Mouse (Mus musculus): ENCODE data around the gene Podn.

DNA sequence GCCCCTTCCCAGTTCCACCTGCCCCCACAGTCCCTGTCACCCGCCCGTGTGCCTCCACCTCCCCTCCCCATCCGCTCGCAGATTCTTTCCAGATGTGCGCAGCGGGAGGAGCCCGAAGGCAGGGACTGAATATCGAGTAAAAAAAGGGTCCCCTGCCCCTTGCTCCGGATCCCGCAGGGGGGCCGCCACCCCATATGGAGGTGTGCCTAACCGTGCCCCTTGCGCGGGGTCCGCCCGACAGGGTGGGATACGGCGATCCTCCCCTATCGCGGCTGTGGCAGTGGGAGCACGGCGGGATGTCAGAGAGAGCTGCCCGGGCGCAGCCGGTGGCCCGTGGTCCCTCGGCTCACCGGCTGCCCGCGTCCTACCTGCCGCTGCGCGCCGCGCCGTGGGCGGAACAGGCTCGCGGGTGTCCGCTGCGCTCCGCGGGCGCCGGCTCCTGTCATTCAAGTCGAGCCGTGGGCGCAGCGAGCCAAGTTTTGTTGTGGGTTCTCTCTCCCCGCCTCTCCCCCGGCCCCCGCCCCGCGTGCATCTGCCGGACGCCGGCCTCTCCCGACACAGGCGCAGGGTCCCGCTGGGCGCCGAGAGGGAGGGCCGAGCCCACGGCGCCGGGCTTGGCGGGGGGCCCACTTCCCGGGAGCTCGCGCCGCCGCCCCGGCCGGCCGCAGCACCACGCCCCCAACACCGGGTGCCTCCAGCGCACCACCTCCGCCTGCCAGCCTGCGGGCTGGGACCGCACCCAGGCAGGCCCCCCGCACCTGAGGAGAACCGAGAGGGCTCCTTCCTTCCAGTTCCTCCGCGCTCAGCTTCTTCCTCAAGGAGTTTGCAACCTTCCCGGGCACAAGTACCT is 64.5 kb downstream of the Podn start:
- TF ChIP-seq CTCF (IDR thresholded peaks at IDR 0.05; ENCODE audit: control insufficient read depth, insufficient read depth, insufficient read length): no peak
- TF ChIP-seq MYOG (IDR thresholded peaks at IDR 0.05; ENCODE audit: control insufficient read depth, extremely low read depth, insufficient read length): no peak
- TF ChIP-seq MYOD1 (IDR thresholded peaks at IDR 0.05; ENCODE audit: control insufficient read depth, insufficient read length, low read depth): no peak
- no peak for TF ChIP-seq USF1 (IDR thresholded peaks at IDR 0.05; ENCODE audit: low read depth)
- TF ChIP-seq MAX (IDR thresholded peaks at IDR 0.05): no peak
